Mouse (Mus musculus) neural tube, embryonic 14.5 days (tissue): ENCODE results near the gene Olfr644. TPM values are rescaled to one million over a fixed set of nuclear protein-coding genes. Genes with fewer than 3 reads are reported as not detected.

ENCODE experiments used
- ATAC-seq: fragments of 200-750 bp; cut with Nextera tagmentation; 2 replicates; pipeline ENCODE4 v1.8.0; 2017; ENCODE audit warnings: low read depth, mild to moderate bottlenecking, moderate TSS enrichment, moderate library complexity
- H3K27ac ChIP-seq: fragments of 300-500 bp; sonication (generic); 2 replicates; pipeline ENCODE4 v1.5.1; 2014; ENCODE audit warnings: low read depth, mild to moderate bottlenecking, control low read depth, low read length, moderate library complexity, mixed read lengths
- H3K27me3 ChIP-seq: fragments of 300-500 bp; sonication (generic); 2 replicates; pipeline ENCODE4 v1.6.1; 2014; ENCODE audit warnings: low read length; ENCODE audit not compliant: control insufficient read depth, insufficient read depth
- H3K36me3 ChIP-seq: fragments of 300-500 bp; sonication (generic); 2 replicates; pipeline ENCODE4 v1.6.1; 2014; ENCODE audit warnings: low read length, mixed read lengths; ENCODE audit not compliant: control insufficient read depth, insufficient read depth
- H3K4me1 ChIP-seq: fragments of 300-500 bp; sonication (generic); 2 replicates; pipeline ENCODE4 v1.6.1; 2014; ENCODE audit warnings: low read length; ENCODE audit not compliant: control insufficient read depth, insufficient read depth
- H3K4me2 ChIP-seq: fragments of 300-500 bp; sonication (generic); 2 replicates; pipeline ENCODE4 v1.6.1; 2014; ENCODE audit warnings: mild to moderate bottlenecking, low read depth, low read length, control low read depth
- H3K4me3 ChIP-seq: fragments of 300-500 bp; sonication (generic); 2 replicates; pipeline ENCODE4 v1.5.1; 2014; ENCODE audit warnings: low read depth, low read length, control low read depth, mixed read lengths
- H3K9ac ChIP-seq: fragments of 300-500 bp; sonication (generic); replicated peaks from 2 replicates; pipeline ENCODE4 v1.6.1; 2014; ENCODE audit warnings: low read depth, mild to moderate bottlenecking, control low read depth, low read length, mixed read lengths
- H3K9me3 ChIP-seq: fragments of 300-500 bp; sonication (generic); 2 replicates; pipeline ENCODE4 v1.6.1; 2016; ENCODE audit warnings: low read length; ENCODE audit not compliant: control insufficient read depth
- WGBS: fragments of 180-500 bp; shearing (Covaris S2); extraction: QIAGEN DNeasy Blood & Tissue Kit; methylation state at CpG from one replicate; pipeline ENCODE4 v1.1.7; 2014; 5-methylcytosine and 5-hydroxymethylcytosine counted together
- polyA plus RNA-seq: library from polyadenylated mRNA; unstranded; fragments of >200 nt; fragmentation: Nextera tagmentation; extraction: Ambion mirVana; gene quantifications from 2 replicates; pipeline ENCODE4 v1.2.1, GENCODE M21; 2014

Olfr644 gene
- not detected in 2 replicates for polyA plus RNA-seq

- Histone ChIP-seq H3K4me3 (no peak within 1 kb of the TSS), H3K9me3 (no peaks in the 10 kb centered on the region), H3K27ac (no peak within 1 kb of the TSS), H3K27me3 (no peaks in the 10 kb centered on the region), H3K9ac (no peak within 1 kb of the TSS), H3K36me3 (no peaks in the 10 kb centered on the region), H3K4me1 (no peaks in the 10 kb centered on the region), H3K4me2 (no peak within 1 kb of the TSS)
- WGBS: 78% methylated on average over 2 of the region's 2 CpGs
- no peak for ATAC-seq
These were observed at the start of gene Olfr644 for GRCm38 (mm10) chr7:104071769-104072168. Gene Olfr644, minus strand, starts transcription at chr7:104071869.

GRCm38 (mm10) chr7:104104757-104104972, 33.0 kb upstream of the Olfr644 start, which contains the start of gene Olfr646:
Gene Olfr646, plus strand, starts transcription at chr7:104104873.
- no peak within 1 kb of the TSS for H3K4me3 ChIP-seq
- no peaks in the 10 kb centered on the region for H3K27me3 ChIP-seq
- H3K4me2 ChIP-seq: no peak within 1 kb of the TSS
- no peaks in the 10 kb centered on the region for H3K4me1 ChIP-seq
- H3K36me3 ChIP-seq: no peaks in the 10 kb centered on the region
- H3K27ac ChIP-seq: no peak within 1 kb of the TSS
- no peak for ATAC-seq
- H3K9me3 ChIP-seq: no peaks in the 10 kb centered on the region
- H3K9ac ChIP-seq: no peak within 1 kb of the TSS

GRCm38 (mm10) chr7:104103913-104104756, 32.5 kb upstream of the Olfr644 start:
- Histone ChIP-seq H3K27me3 (no peaks in the 10 kb centered on the region), H3K9ac (no peak overlapping the region), H3K4me1 (no peaks in the 10 kb centered on the region), H3K4me3 (no peak overlapping the region), H3K4me2 (no peak overlapping the region), H3K36me3 (no peaks in the 10 kb centered on the region), H3K27ac (no peak overlapping the region), H3K9me3 (no peaks in the 10 kb centered on the region)
- 17% methylated on average over 4 of the region's 4 CpGs for WGBS
- ATAC-seq: peak; percentile 54; the same call in 1 of the 2 replicates

GRCm38 (mm10) chr7:104085365-104085764, 13.7 kb upstream of the Olfr644 start, which contains the start of gene Olfr645:
Gene Olfr645, minus strand, starts transcription at chr7:104085465.
- no peak for ATAC-seq
- Histone ChIP-seq H3K4me3 (no peak within 1 kb of the TSS), H3K36me3 (no peaks in the 10 kb centered on the region), H3K27ac (no peak within 1 kb of the TSS), H3K9me3 (no peaks in the 10 kb centered on the region), H3K4me1 (no peaks in the 10 kb centered on the region), H3K9ac (no peak within 1 kb of the TSS), H3K4me2 (no peak within 1 kb of the TSS), H3K27me3 (no peaks in the 10 kb centered on the region)
- 86% methylated on average over 1 of the region's 1 CpGs for WGBS

- Histone ChIP-seq H3K4me2 (no peak within 1 kb of the TSS), H3K9ac (no peak within 1 kb of the TSS), H3K9me3 (no peaks in the 10 kb centered on the region), H3K36me3 (no peaks in the 10 kb centered on the region), H3K4me3 (no peak within 1 kb of the TSS), H3K4me1 (no peaks in the 10 kb centered on the region), H3K27ac (no peak within 1 kb of the TSS), H3K27me3 (no peaks in the 10 kb centered on the region)
- no peak for ATAC-seq
- 53% methylated on average over 2 of the region's 2 CpGs for WGBS
These were observed 10.3 kb downstream of the Olfr644 start, which contains the start of gene 4930516K23Rik for GRCm38 (mm10) chr7:104061345-104061744. Gene 4930516K23Rik, minus strand, starts transcription at chr7:104061445.

GRCm38 (mm10) chr7:104059215-104059614, 12.5 kb downstream of the Olfr644 start:
- Histone ChIP-seq H3K27ac (no peak overlapping the region), H3K9me3 (no peaks in the 10 kb centered on the region), H3K4me3 (no peak overlapping the region), H3K36me3 (no peaks in the 10 kb centered on the region), H3K4me1 (no peaks in the 10 kb centered on the region), H3K27me3 (no peaks in the 10 kb centered on the region), H3K9ac (no peak overlapping the region), H3K4me2 (no peak overlapping the region)
- WGBS: 92% methylated on average over 1 of the region's 1 CpGs
- no peak for ATAC-seq

GRCm38 (mm10) chr7:104052566-104052965, 19.1 kb downstream of the Olfr644 start, which contains the start of gene Olfr642:
Gene Olfr642, minus strand, starts transcription at chr7:104052666.
- H3K27me3 ChIP-seq: no peaks in the 10 kb centered on the region
- WGBS: 79% methylated on average over 1 of the region's 1 CpGs
- ATAC-seq: no peak
- H3K4me3 ChIP-seq: no peak within 1 kb of the TSS
- no peaks in the 10 kb centered on the region for H3K4me1 ChIP-seq
- no peaks in the 10 kb centered on the region for H3K9me3 ChIP-seq
- no peaks in the 10 kb centered on the region for H3K36me3 ChIP-seq
- no peak within 1 kb of the TSS for H3K27ac ChIP-seq
- no peak within 1 kb of the TSS for H3K9ac ChIP-seq
- no peak within 1 kb of the TSS for H3K4me2 ChIP-seq

GRCm38 (mm10) chr7:104050745-104051144, 20.9 kb downstream of the Olfr644 start:
- ATAC-seq: no peak
- H3K9me3 ChIP-seq: no peaks in the 10 kb centered on the region
- H3K27me3 ChIP-seq: no peaks in the 10 kb centered on the region
- no peak overlapping the region for H3K4me2 ChIP-seq
- H3K27ac ChIP-seq: no peak overlapping the region
- no peak overlapping the region for H3K4me3 ChIP-seq
- H3K36me3 ChIP-seq: no peaks in the 10 kb centered on the region
- WGBS: 94% methylated on average over 4 of the region's 4 CpGs
- no peak overlapping the region for H3K9ac ChIP-seq
- H3K4me1 ChIP-seq: no peaks in the 10 kb centered on the region

- no peak within 1 kb of the TSS for H3K4me2 ChIP-seq
- no peaks in the 10 kb centered on the region for H3K27me3 ChIP-seq
- H3K4me3 ChIP-seq: no peak within 1 kb of the TSS
- no peak within 1 kb of the TSS for H3K27ac ChIP-seq
- H3K9me3 ChIP-seq: no peaks in the 10 kb centered on the region
- 64% methylated on average over 1 of the region's 1 CpGs for WGBS
- no peaks in the 10 kb centered on the region for H3K4me1 ChIP-seq
- H3K9ac ChIP-seq: no peak within 1 kb of the TSS
- no peaks in the 10 kb centered on the region for H3K36me3 ChIP-seq
- ATAC-seq: no peak
These were observed 36.5 kb downstream of the Olfr644 start, which contains the start of gene Olfr641 for GRCm38 (mm10) chr7:104035145-104035544. Gene Olfr641, plus strand, starts transcription at chr7:104035445.
